Mouse (Mus musculus): Measurements from ENCODE around the gene Actl6b. TPM values are rescaled to one million over a fixed set of nuclear protein-coding genes. Genes with fewer than 3 reads are reported as not detected.

Gene Actl6b
- polyA plus RNA-seq, 1 experiment from 2014 or later = 47.6 TPM

DNA sequence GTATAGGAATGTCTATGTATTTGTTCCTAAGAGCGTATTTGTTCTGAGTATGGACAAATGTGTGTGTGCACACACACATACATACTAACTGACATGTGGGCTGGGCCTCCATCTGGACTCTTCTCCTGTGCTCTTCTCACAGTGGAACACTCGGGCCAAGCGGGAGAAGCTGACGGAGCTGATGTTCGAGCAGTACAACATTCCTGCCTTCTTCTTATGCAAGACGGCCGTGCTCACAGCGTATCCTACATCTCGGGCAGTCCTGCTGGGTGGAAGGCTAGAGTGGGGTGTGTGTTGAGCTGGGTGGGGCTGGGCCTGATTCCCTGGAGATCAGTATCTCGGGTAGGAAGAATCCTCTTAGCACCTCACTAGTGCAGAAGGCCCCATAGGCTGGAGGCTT is 9.6 kb downstream of the Actl6b start:
- no peaks in the 10 kb centered on the region for H3K4me1 ChIP-seq (replicated peaks; ENCODE audit: control insufficient read depth, insufficient read depth, low read length)
- DNase-seq (ENCODE audit: low spot score) = no peak
- no peak overlapping the region for H3K4me3 ChIP-seq (ENCODE audit: low read depth, low read length)
- H3K36me3 ChIP-seq (ENCODE audit: control insufficient read depth, insufficient read depth, low read length) = no peaks in the 10 kb centered on the region
- H3K4me2 ChIP-seq (replicated peaks; ENCODE audit: low read depth, low read length) = no peak overlapping the region
- H3K27ac ChIP-seq (ENCODE audit: low read depth, low read length) = no peak overlapping the region
- no peak overlapping the region for H3K9ac ChIP-seq (ENCODE audit: low read depth, low read length)
- 76% methylated on average over 10 of the region's 10 CpGs for WGBS
- ATAC-seq (ENCODE audit: low FRiP score) = no peak
- no peaks in the 10 kb centered on the region for H3K27me3 ChIP-seq (ENCODE audit: control insufficient read depth, insufficient read depth, low read length)
- H3K9me3 ChIP-seq (ENCODE audit: control insufficient read depth, low read length) = no peaks in the 10 kb centered on the region

DNA sequence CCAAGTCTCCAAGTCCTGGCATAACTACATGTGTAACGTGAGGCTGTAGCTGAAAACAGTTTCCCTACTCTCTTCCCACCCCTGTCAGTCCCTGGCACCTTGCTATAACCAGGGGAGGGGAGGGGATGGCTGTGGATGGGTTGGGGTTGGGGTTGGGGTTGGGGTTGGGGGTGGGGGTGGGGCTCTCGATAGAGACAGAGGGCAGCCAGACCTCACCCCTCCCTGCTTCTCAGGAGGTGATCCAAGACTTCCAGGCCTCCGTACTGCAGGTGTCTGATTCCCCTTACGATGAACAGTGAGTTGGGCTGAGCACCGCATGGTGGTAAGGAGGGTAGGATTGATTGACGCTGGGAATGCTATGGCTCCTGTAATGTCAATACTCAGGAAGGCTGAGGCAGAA is 12.4 kb downstream of the Actl6b start:
- DNase-seq (ENCODE audit: low spot score) (no peak), ATAC-seq (ENCODE audit: low FRiP score) (no peak)
- no peaks in the 10 kb centered on the region for H3K27me3 ChIP-seq (ENCODE audit: control insufficient read depth, insufficient read depth, low read length)
- WGBS = 63% methylated on average over 6 of the region's 6 CpGs
- no peaks in the 10 kb centered on the region for H3K9me3 ChIP-seq (ENCODE audit: control insufficient read depth, low read length)
- H3K9ac ChIP-seq (ENCODE audit: low read depth, low read length) = no peak overlapping the region
- no peaks in the 10 kb centered on the region for H3K4me1 ChIP-seq (replicated peaks; ENCODE audit: control insufficient read depth, insufficient read depth, low read length)
- no peak overlapping the region for H3K4me3 ChIP-seq (ENCODE audit: low read depth, low read length)
- H3K27ac ChIP-seq (ENCODE audit: low read depth, low read length) = no peak overlapping the region
- H3K36me3 ChIP-seq (ENCODE audit: control insufficient read depth, insufficient read depth, low read length) = no peaks in the 10 kb centered on the region
- H3K4me2 ChIP-seq (replicated peaks; ENCODE audit: low read depth, low read length) = no peak overlapping the region

DNA sequence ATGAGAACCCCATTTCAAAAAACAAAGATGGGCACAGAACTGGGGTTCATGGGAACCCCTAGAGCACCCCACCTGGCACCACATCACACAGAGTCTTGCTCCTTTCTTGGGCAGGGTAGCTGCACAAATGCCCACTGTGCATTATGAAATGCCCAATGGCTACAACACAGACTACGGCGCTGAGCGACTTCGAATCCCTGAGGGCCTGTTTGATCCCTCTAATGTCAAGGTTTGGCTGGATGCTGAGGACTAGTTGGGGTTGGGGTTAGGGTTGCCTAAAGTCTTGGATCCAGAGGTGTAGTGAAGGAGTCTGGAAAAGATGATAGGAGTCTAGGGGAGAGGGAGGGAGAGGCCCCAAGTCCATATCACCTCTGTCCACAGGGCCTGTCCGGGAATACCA is 13.1 kb downstream of the Actl6b start:
- H3K27ac ChIP-seq (ENCODE audit: low read depth, low read length) = no peak overlapping the region
- H3K9ac ChIP-seq (ENCODE audit: low read depth, low read length) = no peak overlapping the region
- WGBS = 96% methylated on average over 5 of the region's 5 CpGs
- no peaks in the 10 kb centered on the region for H3K36me3 ChIP-seq (ENCODE audit: control insufficient read depth, insufficient read depth, low read length)
- H3K9me3 ChIP-seq (ENCODE audit: control insufficient read depth, low read length) = no peaks in the 10 kb centered on the region
- H3K4me3 ChIP-seq (ENCODE audit: low read depth, low read length) = no peak overlapping the region
- DNase-seq (ENCODE audit: low spot score) = no peak
- H3K4me1 ChIP-seq (replicated peaks; ENCODE audit: control insufficient read depth, insufficient read depth, low read length) = no peaks in the 10 kb centered on the region
- no peaks in the 10 kb centered on the region for H3K27me3 ChIP-seq (ENCODE audit: control insufficient read depth, insufficient read depth, low read length)
- no peak for ATAC-seq (ENCODE audit: low FRiP score)
- H3K4me2 ChIP-seq (replicated peaks; ENCODE audit: low read depth, low read length) = no peak overlapping the region

DNA sequence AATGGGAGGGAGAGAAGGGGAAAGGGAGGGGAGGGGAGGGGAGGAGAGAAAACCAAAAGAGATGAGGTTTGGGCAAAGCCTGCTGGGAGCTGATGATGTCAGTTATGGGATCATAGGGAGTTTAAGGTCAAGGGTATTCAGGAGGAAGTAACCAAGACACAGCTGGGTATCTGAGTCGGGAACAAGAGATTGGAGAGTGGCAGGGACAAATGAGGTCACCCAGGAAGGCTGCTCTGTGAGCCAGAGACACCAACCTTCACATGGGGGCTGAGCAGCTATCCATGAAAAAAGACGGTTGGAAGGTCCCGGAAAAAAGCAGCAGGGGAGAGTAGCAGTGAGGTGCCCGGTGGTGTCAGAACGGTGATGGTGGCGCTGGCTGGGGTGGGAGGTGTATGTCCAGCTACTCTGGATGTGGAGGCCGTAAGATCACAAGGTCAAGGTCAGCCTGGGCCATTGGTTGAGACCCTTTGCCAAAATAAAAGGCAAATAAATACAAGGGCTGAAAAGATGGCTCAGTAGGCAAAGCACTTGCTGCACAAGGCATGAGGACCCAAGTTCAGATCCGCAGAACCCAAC is 15.0 kb downstream of the Actl6b start:
- Histone ChIP-seq H3K27me3 (ENCODE audit: control insufficient read depth, insufficient read depth, low read length) (no peaks in the 10 kb centered on the region), H3K36me3 (ENCODE audit: control insufficient read depth, insufficient read depth, low read length) (no peaks in the 10 kb centered on the region), H3K4me2 (replicated peaks; ENCODE audit: low read depth, low read length) (no peak overlapping the region), H3K27ac (ENCODE audit: low read depth, low read length) (no peak overlapping the region), H3K9me3 (ENCODE audit: control insufficient read depth, low read length) (no peaks in the 10 kb centered on the region), H3K4me3 (ENCODE audit: low read depth, low read length) (no peak overlapping the region), H3K4me1 (replicated peaks; ENCODE audit: control insufficient read depth, insufficient read depth, low read length) (no peaks in the 10 kb centered on the region), H3K9ac (ENCODE audit: low read depth, low read length) (no peak overlapping the region)
- ATAC-seq (ENCODE audit: low FRiP score) = no peak
- DNase-seq (ENCODE audit: low spot score) = no peak
- WGBS = 81% methylated on average over 8 of the region's 8 CpGs

DNA sequence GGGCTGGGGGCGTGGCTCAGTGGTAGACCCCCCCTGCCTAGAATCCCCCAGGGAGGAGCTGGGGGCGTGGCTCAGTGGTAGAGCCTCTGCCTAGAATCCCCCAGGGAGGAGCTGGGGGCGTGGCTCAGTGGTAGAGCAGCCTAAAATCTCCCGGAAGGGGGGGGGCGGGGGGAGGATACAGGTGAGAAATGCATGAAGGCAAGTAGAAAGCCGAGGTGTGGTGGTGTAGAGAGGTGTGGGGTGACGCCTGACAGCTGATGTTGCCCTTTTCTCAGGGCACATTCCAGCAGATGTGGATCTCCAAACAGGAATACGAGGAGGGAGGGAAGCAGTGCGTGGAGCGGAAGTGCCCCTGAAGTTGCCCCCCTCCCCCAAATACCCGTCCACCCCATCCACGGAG is 15.7 kb downstream of the Actl6b start:
- ATAC-seq (ENCODE audit: low FRiP score) (no peak), DNase-seq (ENCODE audit: low spot score) (no peak)
- H3K36me3 ChIP-seq (ENCODE audit: control insufficient read depth, insufficient read depth, low read length) = no peaks in the 10 kb centered on the region
- no peak overlapping the region for H3K4me3 ChIP-seq (ENCODE audit: low read depth, low read length)
- peaks cover 2% of the 10 kb centered on the region; the same call in 1 of the 2 replicates for H3K27me3 ChIP-seq (ENCODE audit: control insufficient read depth, insufficient read depth, low read length)
- H3K4me2 ChIP-seq (replicated peaks; ENCODE audit: low read depth, low read length) = no peak overlapping the region
- no peaks in the 10 kb centered on the region for H3K9me3 ChIP-seq (ENCODE audit: control insufficient read depth, low read length)
- no peaks in the 10 kb centered on the region for H3K4me1 ChIP-seq (replicated peaks; ENCODE audit: control insufficient read depth, insufficient read depth, low read length)
- no peak overlapping the region for H3K27ac ChIP-seq (ENCODE audit: low read depth, low read length)
- WGBS = 72% methylated on average over 12 of the region's 12 CpGs
- no peak overlapping the region for H3K9ac ChIP-seq (ENCODE audit: low read depth, low read length)

- 29% methylated on average over 9 of the region's 9 CpGs for WGBS
- Histone ChIP-seq H3K4me1 (replicated peaks; ENCODE audit: control insufficient read depth, insufficient read depth, low read length) (no peaks in the 10 kb centered on the region; the same call in 1 of the 2 replicates), H3K27ac (ENCODE audit: low read depth, low read length) (no peak within 1 kb of the TSS), H3K9me3 (ENCODE audit: control insufficient read depth, low read length) (no peaks in the 10 kb centered on the region), H3K27me3 (ENCODE audit: control insufficient read depth, insufficient read depth, low read length) (peaks cover 4% of the 10 kb centered on the region; the same call in 1 of the 2 replicates), H3K36me3 (ENCODE audit: control insufficient read depth, insufficient read depth, low read length) (no peaks in the 10 kb centered on the region), H3K4me2 (replicated peaks; ENCODE audit: low read depth, low read length) (no peak within 1 kb of the TSS), H3K9ac (ENCODE audit: low read depth, low read length) (no peak within 1 kb of the TSS), H3K4me3 (ENCODE audit: low read depth, low read length) (no peak within 1 kb of the TSS)
- DNase-seq (ENCODE audit: low spot score) (no peak), ATAC-seq (ENCODE audit: low FRiP score) (no peak)
Observed at GRCm38 (mm10) chr5:137569665-137570064, 16.3 kb downstream of the Actl6b start, which contains the start of gene Tfr2. TSS of gene Tfr2 (plus strand) at chr5:137569840.

- no peaks in the 10 kb centered on the region; the same call in 1 of the 2 replicates for H3K4me1 ChIP-seq (replicated peaks; ENCODE audit: control insufficient read depth, insufficient read depth, low read length)
- ATAC-seq (ENCODE audit: low FRiP score) (no peak), DNase-seq (ENCODE audit: low spot score) (no peak)
- no peak overlapping the region for H3K4me3 ChIP-seq (ENCODE audit: low read depth, low read length)
- H3K27ac ChIP-seq (ENCODE audit: low read depth, low read length) = no peak overlapping the region
- 54% methylated on average over 7 of the region's 7 CpGs for WGBS
- no peaks in the 10 kb centered on the region for H3K9me3 ChIP-seq (ENCODE audit: control insufficient read depth, low read length)
- H3K4me2 ChIP-seq (replicated peaks; ENCODE audit: low read depth, low read length) = no peak overlapping the region
- H3K36me3 ChIP-seq (ENCODE audit: control insufficient read depth, insufficient read depth, low read length) = no peaks in the 10 kb centered on the region
- peaks cover 4% of the 10 kb centered on the region; the same call in 1 of the 2 replicates for H3K27me3 ChIP-seq (ENCODE audit: control insufficient read depth, insufficient read depth, low read length)
- H3K9ac ChIP-seq (ENCODE audit: low read depth, low read length) = no peak overlapping the region
Observed at GRCm38 (mm10) chr5:137570181-137570580, 16.9 kb downstream of the Actl6b start.

DNA sequence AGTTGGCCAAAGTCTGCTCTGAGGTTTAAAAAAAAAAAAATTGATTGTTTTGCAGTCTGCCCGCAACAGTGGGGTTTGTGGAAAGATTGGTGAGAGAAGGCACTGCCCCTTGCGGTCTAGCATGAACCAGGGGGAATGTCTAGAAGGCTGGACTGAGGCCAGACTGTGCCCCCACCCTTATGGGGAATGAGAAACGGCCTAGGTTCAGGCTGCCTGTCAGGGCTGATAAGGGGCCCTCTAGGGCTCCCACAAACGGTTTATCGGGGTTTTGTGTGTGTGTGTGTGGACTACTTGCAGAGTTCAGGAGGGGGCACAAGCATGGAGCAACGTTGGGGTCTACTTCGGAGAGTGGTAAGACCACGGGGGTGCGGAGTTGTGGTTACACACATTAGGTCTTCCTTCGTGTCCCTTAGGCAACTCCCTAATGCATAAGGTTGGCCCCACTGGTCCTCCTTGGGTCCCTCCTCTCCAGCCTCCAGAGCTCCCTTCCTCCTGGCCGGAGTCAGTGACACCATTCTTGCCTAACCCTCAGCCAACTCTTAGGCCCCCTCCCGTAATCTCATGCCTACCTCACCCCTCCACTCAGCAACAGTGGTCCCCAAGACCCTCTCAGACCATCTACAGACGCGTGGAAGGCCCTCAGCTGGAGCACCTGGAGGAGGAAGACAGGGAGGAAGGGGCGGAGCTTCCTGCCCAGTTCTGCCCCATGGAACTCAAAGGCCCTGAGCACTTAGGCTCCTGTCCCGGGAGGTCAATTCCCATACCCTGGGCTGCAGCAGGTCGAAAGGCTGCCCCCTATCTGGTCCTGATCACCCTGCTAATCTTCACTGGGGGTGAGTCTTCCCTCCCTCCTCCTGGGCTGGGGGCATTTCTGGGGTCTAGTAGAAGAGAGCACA is 17.6 kb downstream of the Actl6b start:
- ATAC-seq (ENCODE audit: low FRiP score) (no peak), DNase-seq (ENCODE audit: low spot score) (no peak)
- Histone ChIP-seq H3K9ac (ENCODE audit: low read depth, low read length) (no peak overlapping the region), H3K4me3 (ENCODE audit: low read depth, low read length) (no peak overlapping the region), H3K27ac (ENCODE audit: low read depth, low read length) (no peak overlapping the region), H3K9me3 (ENCODE audit: control insufficient read depth, low read length) (no peaks in the 10 kb centered on the region), H3K4me2 (replicated peaks; ENCODE audit: low read depth, low read length) (no peak overlapping the region), H3K36me3 (ENCODE audit: control insufficient read depth, insufficient read depth, low read length) (no peaks in the 10 kb centered on the region), H3K4me1 (replicated peaks; ENCODE audit: control insufficient read depth, insufficient read depth, low read length) (no peaks in the 10 kb centered on the region; the same call in 1 of the 2 replicates), H3K27me3 (ENCODE audit: control insufficient read depth, insufficient read depth, low read length) (peaks cover 4% of the 10 kb centered on the region; the same call in 1 of the 2 replicates)
- WGBS = 83% methylated on average over 17 of the region's 17 CpGs

Data from hindbrain, embryonic 11.5 days (tissue).